Mouse (Mus musculus) urinary bladder, adult 18-20 months (tissue): Measurements from ENCODE around the gene Mrgpra2b.
"Not testable (repeated sequence)": the region's sequence is repeated elsewhere in the genome, so short reads cannot be mapped to it uniquely, and the experiment has no call there.

Experiments
- DNase-seq, 2 experiments: peaks; one replicate each; pipeline ENCODE4 v3.0.0; 2022; ENCODE audit warnings: low spot score in 2 of 2, mixed read lengths in 2 of 2

The Mrgpra2b gene

GRCm38 (mm10) chr7:47528762-47529161, at the start of gene Mrgpra2b:
Mrgpra2b (minus strand) TSS chr7:47528862.
- no peak for DNase-seq

- DNase-seq = no peak
Measured at GRCm38 (mm10) chr7:47516379-47516778, 12.3 kb downstream of the Mrgpra2b start.

- DNase-seq = no peak
Measured at GRCm38 (mm10) chr7:47515050-47515449, 13.6 kb downstream of the Mrgpra2b start.

- no peak for DNase-seq
Measured at GRCm38 (mm10) chr7:47502953-47503352, 25.7 kb downstream of the Mrgpra2b start.

GRCm38 (mm10) chr7:47491266-47491665, 37.4 kb downstream of the Mrgpra2b start:
- DNase-seq = not testable (repeated sequence)

- not testable (repeated sequence) for DNase-seq
Measured at GRCm38 (mm10) chr7:47489438-47489837, 39.2 kb downstream of the Mrgpra2b start.

- not testable (repeated sequence) for DNase-seq
Measured at GRCm38 (mm10) chr7:47483181-47483580, 45.5 kb downstream of the Mrgpra2b start.

- not testable (repeated sequence) for DNase-seq
Measured at GRCm38 (mm10) chr7:47473904-47474303, 54.8 kb downstream of the Mrgpra2b start.

- not testable (repeated sequence) for DNase-seq
Measured at GRCm38 (mm10) chr7:47465278-47465981, 63.2 kb downstream of the Mrgpra2b start.

- DNase-seq = not testable (repeated sequence)
Measured at GRCm38 (mm10) chr7:47452015-47452414, 76.6 kb downstream of the Mrgpra2b start, which contains the start of gene Mrgpra2a. Mrgpra2a (minus strand) TSS chr7:47452139.

- DNase-seq = not testable (repeated sequence)
Measured at GRCm38 (mm10) chr7:47445729-47446128, 82.9 kb downstream of the Mrgpra2b start.

- DNase-seq = not testable (repeated sequence)
Measured at GRCm38 (mm10) chr7:47436463-47436862, 92.2 kb downstream of the Mrgpra2b start.

GRCm38 (mm10) chr7:47427815-47428508, 100.7 kb downstream of the Mrgpra2b start:
- not testable (repeated sequence) for DNase-seq
